Mouse (Mus musculus) cerebellum, postnatal 36 days (tissue): Measurements from ENCODE around the gene Tbc1d20.
"Not testable (repeated sequence)": the region's sequence is repeated elsewhere in the genome, so short reads cannot be mapped to it uniquely, and the experiment has no call there.

Experiments used
- DNase-seq, 2 experiments: peaks; one replicate each; pipeline ENCODE4 v3.0.0; 2021 to 2022; ENCODE audit warnings: mixed read lengths in 2 of 2

The Tbc1d20 gene

DNA sequence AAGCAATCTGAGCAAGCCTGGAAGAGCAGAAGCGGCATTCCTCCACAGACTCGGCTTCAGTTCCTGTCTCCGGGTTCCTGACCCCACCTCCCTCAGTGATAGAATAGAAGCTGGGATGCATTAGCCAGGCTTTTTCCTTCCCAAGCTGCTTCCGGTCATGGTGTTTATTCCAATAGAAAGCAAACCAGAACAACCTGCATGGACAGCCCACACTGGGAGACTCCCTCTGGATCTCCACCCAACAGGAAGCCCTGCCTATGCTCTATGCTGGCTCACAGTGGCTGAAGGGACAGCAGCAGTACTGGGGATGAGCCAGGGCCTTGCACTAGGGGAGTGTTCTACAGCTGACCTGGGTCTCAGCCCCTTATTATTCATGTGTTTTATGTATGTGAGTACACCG, 34.4 kb downstream of the Tbc1d20 start:
- DNase-seq, result no peak

DNA sequence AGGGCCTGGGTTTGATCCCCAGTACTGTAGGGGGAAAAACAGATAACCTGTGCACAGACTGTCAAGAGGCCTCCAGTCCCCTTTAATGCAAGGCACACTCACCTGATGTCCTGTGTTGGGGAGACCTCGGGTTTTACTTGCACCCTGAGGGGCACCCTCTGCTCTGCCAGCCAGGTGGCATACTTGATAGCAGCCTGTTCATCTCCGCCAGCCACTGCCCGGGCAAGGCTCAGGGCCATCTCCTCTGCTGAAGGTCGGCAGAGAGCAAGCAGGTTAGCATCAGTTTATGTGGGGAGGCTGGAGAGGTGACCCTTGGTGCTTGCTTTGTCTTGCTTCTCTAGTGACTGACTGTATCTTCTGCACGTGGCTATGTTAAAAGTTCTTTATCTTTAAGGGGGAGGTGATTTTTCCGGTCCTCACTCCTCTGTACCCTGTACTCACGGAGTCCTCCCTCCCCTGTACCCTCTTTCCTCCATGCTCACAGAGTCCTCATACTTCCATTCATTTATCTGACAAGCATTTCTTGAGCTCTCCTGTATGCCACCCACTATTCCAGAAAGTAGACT, 37.3 kb downstream of the Tbc1d20 start:
- DNase-seq, result no peak

GRCm38 (mm10) chr2:152332101-152332825, 38.6 kb downstream of the Tbc1d20 start, which contains the start of gene Rbck1:
Gene Rbck1, minus strand, starts transcription at chr2:152332653.
- DNase-seq, result peak; percentile 84 to 88

- DNase-seq, result no peak
Measured at GRCm38 (mm10) chr2:152333345-152334006, 39.8 kb downstream of the Tbc1d20 start.

GRCm38 (mm10) chr2:152335289-152335820, 41.7 kb downstream of the Tbc1d20 start:
- no peak for DNase-seq

- DNase-seq, result peak in 1 of 2 experiments; percentile 27
Measured at GRCm38 (mm10) chr2:152336856-152337255, 43.2 kb downstream of the Tbc1d20 start.

GRCm38 (mm10) chr2:152337591-152338212, 44.1 kb downstream of the Tbc1d20 start:
- no peak for DNase-seq

DNA sequence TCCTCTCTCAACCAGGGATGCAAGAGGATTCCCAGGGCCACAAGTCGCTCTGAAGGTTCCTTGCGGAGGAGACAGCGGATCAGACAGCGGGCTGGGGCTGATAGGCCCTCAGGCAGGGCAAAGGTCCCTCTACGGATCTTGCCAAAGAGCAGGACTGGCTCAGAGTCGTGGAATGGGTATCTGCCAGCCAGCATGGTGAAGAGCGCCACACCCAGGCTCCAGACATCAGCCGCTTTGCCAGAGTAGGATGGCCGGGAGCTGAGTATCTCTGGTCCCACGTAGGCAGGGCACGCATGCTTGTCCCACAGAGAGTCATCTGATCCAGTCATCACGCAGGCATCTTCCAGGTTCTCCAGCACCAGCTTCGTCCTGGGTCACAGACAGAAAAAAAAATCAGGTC, 44.7 kb downstream of the Tbc1d20 start:
- DNase-seq, result no peak

- peak; percentile 59 to 66 for DNase-seq
Measured at GRCm38 (mm10) chr2:152339631-152340179, 46.1 kb downstream of the Tbc1d20 start.

DNA sequence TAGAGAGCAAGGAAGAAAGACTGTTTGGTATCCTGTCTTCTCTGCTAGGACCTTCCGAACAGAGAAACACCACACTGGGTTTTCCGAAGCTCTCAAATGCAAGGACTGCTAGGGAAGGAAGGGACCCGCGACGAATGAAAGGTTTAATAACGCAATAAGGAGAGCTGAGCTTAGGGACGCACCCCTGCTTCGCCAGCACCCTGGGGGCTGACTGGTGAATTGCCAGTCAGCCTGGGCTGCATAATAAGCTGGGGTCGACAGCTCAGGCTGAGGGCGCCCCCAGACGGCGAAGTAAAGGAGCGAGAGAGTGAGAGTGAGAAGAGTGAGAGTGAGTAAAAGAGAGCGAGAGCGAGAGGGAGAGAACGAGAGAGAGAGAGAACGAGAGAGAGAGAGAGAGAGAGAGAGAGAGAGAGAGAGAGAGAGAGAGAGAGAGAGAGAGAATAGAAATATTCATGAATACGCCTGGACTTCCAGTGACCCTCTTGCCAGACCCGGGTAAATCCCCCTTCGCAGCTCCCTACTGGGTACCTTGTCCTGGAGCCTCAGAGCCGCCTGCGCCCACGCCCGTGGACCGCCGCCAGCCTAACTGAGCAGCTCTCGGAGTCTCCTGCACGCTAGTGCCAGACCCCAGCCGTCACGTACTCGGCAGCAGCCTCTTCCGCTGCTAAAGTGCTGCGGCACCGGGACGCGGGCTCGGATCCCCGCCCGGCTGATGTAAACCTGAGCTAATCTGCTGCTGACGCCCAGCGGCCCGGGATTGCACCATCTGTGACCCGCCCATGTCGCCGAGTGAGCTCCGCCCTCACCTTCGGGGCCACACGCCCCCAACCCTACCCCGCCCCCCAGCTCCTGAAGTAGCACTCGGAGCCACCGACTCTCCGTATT, 49.9 kb downstream of the Tbc1d20 start, which contains the start of gene Trib3:
Gene Trib3 (minus strand): TSS at position 704 of the 885 bp plus-strand sequence.
- DNase-seq, result peak; percentile 72 to 81

GRCm38 (mm10) chr2:152344361-152344760, 50.7 kb downstream of the Tbc1d20 start:
- no peak for DNase-seq

DNA sequence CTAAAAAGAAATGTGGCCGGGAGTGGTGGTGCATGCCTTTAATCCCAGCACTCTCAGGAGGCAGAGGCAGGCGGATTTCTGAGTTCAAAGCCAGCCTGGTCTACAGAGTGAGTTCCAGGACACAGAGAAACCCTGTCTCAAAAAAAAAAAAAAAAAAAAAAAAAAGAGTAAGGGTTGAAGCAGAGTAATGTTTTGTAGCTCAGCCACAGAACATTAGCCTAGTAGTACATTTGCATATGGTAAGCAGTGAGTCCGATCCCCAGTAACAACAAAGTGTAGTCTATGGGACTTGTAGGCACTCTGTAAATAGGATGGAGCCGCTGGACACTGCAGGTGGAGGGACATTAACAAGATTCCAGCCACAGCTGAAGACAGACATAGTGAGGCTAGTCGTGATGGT, 51.3 kb downstream of the Tbc1d20 start:
- DNase-seq, result no peak

GRCm38 (mm10) chr2:152345393-152345792, 51.8 kb downstream of the Tbc1d20 start:
- DNase-seq, result no peak

GRCm38 (mm10) chr2:152346776-152347465, 53.3 kb downstream of the Tbc1d20 start:
- no peak for DNase-seq

DNA sequence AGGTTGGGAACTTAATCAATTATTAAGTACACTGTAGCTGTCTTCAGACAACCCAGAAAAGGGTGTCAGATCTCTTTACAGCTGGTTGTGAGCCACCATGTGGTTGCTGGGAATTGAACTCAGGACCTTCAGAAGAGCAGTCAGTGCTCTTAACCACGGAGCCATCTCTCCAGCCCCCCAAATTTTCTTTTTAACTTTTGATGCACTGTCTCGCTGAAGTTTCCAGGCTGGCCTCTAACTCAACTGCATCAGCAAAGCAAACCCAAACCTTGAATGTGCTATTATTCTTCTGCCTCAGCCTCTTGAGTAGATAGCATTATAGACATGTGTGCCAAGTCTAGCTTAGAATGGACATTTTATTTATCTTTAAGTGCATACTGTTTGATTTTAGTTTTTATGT, 54.1 kb downstream of the Tbc1d20 start:
- DNase-seq, result no peak

- DNase-seq, result no peak
Measured at GRCm38 (mm10) chr2:152349205-152349604, 55.6 kb downstream of the Tbc1d20 start.

DNA sequence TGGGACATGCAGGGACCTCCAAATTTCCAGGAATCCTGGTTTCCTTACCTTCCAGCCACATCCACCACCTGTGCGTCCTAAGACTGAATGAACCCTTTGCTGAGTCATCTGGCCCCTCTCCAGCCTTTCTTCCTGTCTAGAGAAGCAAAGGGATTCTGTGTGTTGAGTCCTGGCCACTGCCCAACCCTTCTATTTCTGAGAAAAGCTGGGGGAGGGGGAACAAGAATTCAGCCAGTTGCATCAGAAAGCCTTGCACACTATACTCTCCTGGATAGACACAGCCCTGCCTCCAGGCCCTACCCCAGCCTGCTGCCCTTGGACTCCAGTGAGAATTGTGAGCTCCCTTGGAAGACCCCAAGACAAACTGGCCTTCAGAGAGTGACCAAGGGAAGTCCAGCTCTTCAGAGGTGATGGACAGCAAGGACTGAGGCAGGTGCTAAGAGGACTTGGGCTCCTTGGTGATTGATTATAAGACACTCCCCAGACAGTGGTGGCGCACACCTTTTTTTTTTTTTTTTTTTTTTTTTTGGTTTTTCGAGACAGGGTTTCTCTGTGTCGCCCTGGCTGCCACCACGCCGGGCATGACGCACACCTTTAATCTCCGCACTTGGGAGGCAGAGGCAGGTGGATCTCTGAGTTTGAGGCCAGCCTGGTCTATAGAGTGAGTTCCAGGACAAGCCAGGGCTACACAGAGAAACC, 56.4 kb downstream of the Tbc1d20 start:
- no peak for DNase-seq

- DNase-seq, result no peak
Measured at GRCm38 (mm10) chr2:152357254-152357653, 63.6 kb downstream of the Tbc1d20 start.

DNA sequence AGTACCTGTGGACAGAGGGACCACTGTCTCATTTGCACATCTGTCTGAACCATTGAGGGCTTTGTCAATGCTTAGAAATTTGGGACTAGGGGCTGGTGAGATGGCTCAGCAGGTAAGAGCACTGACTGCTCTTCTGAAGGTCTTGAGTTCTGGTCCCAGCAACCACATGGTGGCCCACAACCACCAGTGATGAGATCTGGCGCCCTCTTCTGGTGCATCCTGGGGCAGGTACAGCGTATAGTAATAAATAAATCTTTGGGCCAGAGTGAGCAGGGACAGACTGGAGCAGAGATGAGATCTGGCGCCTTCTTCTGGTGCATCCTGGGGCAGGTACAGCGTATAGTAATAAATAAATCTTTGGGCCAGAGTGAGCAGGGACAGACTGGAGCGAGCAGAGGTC, 65.3 kb downstream of the Tbc1d20 start:
- not testable (repeated sequence) for DNase-seq

DNA sequence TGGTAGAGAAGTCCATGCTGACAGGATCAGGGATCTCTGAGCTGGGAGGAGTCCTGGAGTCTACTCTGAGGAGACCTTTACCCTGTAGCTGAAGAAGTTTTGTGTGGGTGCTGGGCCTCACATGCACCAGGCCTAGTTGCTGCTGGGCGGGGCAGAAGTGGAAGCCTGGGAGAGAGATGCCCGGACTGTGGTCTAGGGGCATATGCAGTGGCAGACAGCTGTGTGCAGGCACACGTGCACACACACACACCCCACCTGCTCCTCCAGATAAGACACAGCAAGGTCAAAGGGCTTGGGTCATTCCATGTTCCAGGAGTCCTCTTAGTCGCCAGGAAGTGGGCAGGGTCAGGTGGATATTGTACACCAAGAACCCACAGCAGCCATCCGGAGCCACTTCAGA, 66.0 kb downstream of the Tbc1d20 start:
- DNase-seq, result no peak
